Mouse (Mus musculus) lung, postnatal 25 days (tissue): ENCODE measurements around the gene Spem2.

Experiments used
- DNase-seq: peaks from one replicate; pipeline ENCODE4 v3.0.0; 2022; ENCODE audit warnings: low spot score

The Spem2 gene

DNA sequence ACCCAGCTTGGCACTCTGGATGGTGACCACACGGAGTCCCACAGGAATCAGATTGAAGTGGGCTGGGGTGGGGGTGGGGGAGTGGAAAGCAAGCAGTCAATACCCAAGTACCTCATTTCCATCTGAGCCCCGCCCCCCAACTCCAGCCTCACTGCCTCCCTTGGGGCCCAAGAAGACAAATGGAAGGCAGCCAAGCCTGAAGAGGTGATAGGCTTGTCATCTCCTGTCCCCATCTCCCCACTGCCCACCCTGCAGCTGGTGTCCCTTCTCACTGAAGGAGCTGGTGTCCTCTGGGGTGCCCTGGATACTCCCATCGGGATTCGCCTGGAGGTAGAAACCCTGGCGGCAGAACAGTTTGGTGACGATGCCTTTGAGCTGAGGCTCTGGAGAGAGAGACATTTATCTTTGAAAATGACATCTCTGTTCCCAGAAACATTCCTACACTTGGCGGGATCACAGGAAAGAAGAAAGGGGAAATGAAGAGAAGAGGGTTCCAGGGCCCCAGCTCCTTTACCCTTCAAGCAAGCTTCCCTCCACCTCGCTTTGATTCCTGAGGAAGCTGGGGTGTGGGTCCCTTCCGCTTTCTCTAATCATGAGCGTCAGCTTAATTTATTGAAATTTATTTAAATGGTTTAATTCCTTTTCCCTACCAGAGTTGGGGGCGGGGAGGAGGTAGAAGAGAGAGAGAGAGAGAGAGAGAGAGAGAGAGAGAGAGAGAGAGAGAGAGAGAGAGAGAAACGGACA lies 18.7 kb downstream of the Spem2 start:
- DNase-seq = no peak

DNA sequence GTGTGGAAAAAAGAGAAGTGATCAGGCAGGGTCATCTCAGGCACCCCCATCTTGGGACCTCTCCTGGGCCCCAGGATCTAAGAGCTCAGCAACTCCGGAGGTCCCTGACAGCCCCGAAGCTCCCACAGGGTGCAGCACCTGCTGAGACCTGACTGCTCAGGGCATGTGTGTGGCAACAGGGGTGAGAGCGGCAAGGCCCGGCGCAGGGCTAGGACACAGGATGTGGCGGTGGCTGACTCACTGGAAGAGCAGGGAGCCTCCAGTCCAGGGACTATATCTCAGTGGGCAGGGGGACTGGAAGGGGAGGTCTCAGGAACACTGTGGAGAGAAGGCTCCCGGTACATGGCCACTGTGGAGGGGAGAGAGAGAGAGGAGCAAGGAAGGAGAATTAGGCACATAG lies 20.3 kb downstream of the Spem2 start:
- DNase-seq = no peak

DNA sequence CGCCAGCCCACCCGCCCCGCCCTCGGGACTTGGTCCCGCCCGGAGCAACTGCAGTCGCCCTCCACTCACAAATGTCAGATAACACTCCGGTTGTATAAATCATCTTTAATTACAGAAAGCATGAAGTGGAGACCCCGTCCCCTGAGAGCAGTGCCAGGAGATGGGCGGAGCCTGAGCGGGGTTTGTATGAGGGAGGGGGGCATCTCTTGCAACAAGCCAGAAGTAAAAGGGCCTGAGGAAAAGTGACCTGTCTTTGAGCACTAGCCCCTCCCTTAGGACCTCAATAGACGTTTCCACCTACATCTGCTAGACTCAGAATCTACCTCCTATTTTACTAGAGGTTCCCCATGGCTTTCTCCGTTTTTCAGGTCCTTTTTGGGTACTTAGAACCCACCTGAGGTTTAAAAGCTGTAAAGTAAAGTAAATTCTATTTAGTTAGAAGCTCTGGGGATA lies 22.3 kb downstream of the Spem2 start:
- no peak for DNase-seq

DNA sequence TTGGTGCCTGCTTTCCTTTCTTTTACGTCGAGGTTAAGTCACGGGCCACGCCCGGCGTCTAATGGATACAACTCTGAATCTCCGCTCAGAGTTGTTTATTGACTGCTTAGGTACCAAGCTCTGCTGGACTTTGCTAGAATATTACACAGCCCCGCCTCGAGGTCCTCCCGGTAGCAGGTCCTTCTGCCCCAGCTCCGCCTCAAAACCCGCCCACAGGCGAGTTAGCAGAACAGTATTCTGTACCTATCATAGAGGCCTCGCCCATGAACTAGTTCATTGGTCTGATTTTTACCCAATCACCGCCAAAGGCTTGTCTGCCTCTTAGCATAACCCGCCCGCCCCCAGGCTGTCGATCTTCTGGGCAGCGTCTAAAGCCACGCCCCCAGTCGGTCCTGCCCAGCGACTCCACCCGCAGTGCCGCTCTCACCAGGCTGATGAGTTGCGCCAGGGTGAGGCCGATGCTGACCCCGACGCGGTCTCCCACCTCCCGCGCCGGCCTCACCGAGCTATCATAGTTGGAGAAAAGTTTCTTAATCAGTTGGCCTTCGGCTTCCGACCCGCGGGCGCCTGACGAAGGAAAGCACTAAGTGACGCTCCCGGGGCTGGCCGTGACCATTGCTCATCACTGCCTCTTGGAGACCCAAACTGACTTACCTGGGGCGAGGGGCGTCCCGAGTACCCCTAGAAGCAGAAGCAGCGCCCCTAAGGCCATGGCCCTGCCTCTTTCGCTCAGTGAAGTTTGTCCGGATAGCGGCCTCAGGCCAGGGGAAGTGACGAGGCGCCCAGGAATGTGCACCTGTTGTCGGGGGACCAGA lies 22.9 kb downstream of the Spem2 start, which contains the start of gene Chrnb1:
Chrnb1 (minus strand) TSS at position 776 of the 815 bp plus-strand sequence.
- peak; percentile 99 for DNase-seq

DNA sequence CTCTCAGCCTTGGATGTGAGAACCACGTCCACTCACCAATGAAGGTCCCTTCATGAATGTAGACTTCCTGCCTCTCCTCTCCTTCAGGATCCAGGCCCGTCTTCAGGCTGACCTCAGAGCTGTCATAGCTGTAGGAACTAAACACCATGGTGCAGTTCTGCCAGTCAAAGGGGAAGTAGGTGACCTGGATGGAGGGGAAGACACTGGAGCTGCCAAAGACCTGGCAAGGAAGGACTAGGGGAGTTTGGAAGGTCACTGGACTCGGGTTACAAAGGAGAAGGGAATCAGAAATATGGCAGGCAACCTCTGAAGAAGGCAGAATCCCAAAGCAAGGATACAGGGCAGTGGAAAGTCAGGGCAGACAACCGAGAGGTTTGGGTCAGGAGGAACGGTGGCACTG lies 24.8 kb downstream of the Spem2 start:
- DNase-seq = no peak

DNA sequence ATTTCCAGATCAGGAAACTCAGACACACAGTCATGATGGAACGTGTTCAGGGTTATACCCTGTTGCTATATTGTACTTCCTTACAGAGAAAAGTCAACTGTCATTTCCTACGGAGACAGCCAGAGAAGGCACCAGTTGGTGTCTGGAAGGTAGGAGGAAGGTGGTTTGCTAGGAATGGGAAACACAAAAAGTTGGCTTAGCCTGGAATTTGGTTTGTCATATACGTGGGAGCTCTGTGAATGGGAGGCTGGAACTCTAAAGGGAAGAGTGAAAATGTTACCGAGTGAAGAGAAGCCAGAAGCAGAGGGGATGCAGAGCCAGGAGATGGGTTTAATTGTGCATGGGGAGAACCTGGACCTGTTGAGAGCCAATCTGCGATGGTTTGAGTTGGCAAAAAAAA lies 26.8 kb downstream of the Spem2 start:
- no peak for DNase-seq

DNA sequence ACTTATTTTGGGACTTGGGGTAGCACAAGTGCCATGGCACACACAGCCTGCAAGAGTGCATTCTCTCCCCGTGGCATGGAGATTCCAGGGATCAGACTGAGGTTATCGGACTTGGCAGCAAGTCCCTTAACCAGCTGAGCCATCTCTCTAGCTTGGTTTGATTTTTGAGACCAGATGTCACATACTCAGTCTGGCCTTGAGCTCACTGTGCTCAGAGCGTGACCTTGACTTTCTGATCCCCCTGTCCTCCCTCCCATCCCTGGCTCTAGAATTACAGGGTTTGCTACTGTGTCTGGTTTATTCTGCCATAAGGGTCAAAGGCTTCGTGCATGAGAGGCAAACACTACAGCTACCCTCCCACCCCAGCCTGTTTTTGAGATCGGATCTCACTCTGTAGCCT lies 28.8 kb downstream of the Spem2 start:
- no peak for DNase-seq

DNA sequence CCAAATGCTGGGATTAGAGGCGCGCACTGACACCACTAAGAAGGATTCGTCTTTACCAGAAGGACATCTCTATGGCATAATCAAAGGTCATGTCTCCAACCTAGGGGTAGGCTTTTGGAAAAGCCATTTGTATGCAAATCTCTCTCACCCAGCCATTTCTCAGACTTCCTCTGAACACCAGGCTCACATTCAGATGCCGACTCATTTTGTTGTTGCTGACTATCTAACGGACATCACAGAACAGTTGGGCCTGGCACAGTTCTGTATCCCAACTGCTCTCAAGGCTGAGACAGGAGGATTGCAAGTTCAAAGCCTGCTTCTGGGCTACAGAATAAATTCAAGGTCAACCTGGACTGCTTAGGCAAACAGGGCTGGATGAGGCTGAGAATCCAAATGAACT lies 31.0 kb downstream of the Spem2 start:
- no peak for DNase-seq

DNA sequence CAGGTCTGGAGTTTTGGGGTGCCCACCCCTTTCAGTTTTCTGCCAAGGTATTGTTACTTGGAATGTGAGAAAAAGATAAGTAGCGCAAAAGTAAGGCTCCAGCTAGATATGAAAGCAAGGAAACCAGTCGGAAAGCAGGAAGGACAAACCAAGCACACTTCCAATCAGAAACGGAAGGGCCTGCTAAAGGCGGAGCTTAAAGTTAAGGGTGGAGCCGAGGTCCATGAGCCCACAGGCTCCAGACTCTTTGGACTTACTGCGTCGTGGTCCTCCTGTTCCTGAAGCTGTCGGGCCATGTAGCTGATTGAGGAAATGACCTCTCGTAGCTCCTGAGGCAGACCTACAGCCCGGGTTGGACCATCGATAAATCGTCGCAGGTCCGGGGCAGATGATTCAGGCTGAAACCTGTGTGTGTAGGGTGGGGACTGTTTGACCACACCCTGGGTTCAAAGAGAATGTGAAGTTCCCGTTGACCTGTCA lies 33.4 kb downstream of the Spem2 start:
- DNase-seq = peak; percentile 77

DNA sequence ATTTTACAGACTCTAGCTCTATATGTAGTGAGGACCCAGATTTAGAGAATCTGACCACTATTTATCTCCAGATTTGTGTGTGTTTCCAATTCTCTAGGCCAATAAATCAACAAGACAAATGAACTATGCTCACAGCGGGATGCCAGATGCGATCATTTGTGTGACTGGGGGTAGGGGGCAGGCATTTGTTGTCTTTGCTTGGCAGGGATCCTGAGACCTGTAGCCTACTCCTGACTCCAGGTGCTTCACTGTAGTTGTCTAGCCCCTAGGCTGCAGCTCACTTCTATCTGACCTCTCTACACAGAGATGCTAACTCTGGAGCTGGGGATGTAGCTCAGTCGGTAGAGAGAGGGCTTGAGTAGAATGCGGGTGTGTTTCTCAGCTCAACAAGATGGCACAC lies 36.4 kb downstream of the Spem2 start:
- DNase-seq = no peak

DNA sequence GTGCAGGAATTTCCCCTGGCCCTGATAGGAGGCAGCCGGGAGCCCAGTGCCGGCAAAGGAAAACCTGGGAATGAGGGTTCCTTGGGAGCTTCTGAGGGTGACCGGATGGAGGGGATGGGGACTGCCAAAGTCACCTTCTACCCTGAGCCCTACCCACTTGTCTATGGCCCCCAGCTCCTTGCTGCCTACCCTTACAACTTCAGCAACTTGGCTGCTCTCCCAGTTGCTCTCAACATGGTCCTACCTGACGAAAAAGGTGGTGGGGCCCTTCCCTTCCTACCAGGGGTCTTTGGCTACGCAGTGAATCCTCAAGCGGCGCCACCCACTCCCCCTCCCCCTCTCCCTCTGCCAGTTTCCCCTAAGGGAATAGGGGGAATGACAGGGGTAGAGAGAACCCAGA lies 39.3 kb downstream of the Spem2 start:
- no peak for DNase-seq

DNA sequence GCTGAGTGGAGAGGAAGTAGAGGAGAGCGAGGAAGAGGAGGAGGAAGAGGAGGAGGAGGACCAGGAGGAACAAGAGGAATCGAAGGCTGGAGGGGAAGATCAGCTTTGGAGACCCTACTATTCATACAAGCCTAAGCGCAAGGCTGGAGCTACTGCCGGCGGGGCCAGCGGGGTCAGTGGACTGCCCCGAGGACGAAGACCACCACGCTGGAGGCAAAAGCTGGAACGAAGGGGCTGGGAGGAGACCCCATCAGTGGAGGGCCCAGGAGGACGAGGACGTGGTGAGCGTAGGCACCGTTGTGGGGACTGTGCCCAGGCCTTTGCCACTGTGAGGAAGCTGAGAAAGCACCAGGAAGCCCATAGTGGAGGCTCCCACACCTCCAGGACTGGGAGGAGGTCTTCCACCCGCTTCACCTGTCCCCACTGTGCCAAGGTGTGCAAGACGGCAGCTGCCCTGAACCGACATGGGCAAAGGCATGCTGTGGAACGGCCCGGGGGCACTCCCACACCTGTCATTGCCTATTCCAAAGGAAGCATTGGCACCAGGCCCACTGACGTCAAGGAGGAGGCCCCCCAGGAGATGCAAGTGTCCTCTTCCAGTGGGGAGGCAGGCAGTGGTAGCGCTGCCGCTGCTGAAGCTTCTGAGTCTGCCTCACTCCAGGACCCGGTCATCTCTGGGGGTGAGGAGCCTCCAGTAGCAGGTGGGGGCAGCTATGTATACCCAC lies 39.8 kb downstream of the Spem2 start:
- no peak for DNase-seq

DNA sequence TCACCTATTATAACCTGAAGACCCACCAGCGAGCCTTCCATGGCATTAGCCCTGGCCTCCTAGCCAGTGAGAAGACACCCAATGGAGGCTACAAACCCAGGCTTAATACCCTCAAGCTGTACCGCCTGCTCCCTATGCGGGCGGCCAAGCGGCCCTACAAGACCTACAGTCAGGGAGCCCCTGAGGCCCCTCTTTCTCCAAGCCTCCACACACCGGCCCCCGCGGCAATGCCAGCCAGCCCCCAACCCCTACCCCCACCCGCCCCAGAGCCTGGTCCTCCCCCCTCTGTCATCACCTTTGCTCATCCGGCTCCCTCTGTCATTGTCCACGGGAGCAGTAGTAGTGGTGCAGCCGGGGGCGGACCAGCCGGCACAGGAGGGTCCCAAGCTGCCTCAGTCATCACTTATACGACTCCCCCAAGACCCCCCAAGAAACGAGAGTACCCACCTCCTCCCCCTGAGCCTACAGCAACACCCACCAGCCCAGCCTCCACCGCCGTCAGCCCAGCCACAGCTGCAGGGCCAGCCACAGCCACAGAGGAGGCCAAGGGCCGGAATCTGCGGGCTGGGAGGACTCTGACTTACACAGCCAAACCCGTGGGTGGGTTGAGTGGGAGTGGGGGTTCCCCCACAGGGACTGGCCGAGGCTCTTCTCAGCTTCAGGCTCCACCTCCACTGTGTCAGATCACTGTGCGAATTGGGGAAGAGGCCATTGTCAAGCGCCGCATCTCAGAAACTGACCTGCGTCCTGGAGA lies 40.6 kb downstream of the Spem2 start:
- no peak for DNase-seq

DNA sequence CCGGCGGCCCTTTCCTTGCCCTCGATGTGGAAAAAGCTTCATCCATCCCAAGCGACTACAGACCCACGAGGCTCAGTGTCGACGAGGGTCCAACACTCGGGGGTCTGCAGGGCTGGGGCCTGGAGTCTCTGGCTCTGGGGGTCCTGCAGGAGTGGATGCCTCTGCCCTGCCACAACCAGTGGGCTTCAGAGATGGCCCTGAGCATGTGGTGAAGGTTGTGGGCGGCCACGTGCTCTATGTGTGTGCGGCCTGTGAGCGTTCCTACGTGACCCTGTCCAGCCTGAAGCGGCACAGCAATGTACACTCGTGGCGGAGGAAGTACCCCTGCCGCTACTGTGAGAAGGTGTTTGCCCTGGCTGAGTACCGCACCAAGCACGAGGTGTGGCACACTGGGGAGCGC lies 41.8 kb downstream of the Spem2 start:
- DNase-seq = no peak

DNA sequence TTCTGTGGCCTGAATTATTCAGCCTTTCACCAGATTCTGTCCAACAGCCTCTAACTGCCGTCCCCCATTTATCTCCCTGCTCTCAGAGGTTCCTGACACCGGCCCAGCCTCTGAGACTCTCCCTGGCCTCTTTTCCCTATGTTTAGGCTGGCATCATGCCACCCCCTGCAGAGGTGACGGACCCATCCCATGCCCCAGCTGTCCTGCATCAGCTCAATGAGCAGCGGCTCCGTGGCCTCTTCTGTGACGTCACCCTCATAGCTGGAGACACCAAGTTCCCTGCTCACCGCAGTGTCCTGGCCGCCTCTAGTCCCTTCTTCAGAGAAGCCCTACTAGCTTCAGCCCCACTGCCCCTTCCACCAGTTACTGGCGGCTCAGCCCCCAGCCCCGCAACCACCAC lies 42.5 kb downstream of the Spem2 start:
- no peak for DNase-seq

DNA sequence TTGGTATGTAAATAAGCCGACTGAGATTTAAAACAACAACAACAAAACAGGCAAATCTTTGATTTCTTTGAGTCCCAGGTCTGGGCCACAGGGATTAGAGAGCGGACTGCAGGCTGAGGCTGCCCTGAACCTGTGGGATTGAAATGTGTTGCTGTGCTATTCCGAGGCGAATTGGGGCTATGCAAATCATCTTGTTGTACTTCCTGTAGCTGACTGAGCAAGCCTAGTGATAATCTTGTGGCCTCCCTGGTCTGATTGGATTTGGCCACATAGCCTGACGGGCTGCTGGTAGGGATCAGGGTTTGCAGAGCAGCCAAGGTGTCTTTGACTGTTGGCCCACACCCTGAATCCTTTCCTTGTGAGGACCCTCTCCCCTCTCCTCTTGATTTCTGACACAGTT lies 43.3 kb downstream of the Spem2 start:
- DNase-seq = no peak

DNA sequence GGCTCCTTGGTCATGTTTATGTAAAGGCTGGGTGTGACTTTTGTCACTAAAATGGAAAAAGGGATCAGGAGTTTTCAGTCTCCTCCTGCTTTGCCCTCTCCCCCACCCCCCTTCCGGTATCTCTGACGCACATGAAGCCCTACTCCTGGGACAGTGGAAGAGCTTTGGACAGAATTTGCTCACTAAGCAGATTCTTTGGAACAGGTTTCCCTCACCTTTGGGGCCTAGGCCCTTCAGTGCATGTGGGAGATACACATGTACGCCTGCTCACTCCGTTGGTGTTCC lies 50.7 kb downstream of the Spem2 start:
- DNase-seq = peak; percentile 59

DNA sequence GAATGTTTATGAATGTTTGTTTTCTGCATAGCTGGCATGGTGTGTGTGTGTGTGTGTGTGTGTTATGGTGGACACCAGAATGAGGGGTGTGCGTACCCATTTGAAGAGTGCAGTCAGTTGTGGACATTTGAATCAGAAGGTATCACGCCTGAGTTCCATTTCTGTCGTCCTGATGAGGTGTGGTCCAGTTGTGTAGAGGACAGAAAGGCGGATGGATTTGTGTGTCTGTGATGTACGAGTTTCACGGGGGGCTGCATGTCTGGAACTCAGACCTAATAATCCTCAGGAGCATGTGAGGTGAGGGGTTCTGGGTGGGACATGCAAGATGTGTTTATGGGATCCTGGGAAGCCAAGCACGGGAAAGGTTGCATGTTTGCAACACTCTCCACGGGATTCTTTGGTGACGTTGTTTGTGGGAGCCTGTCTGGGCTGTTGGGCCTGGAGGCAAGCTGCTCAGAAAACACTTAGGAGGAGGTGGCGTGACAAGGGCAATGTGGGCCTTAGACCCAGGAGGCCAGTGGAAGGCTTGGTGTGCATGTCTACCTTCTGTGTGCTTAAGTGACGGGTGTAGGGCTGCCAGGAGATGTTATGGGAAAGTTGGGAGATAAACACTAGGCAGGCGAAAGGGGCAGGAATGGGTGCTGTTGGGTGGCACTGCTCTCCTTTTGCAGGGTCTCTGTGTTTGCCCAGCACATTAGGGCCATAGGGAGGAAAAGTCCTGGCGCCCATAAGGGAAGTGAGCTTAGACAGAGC lies 51.2 kb downstream of the Spem2 start:
- DNase-seq = peak; percentile 27
